Mouse (Mus musculus): ENCODE results near the gene Gm5622. TPM values are rescaled to one million over a fixed set of nuclear protein-coding genes. Genes with fewer than 3 reads are reported as not detected.
"Not testable (repeated sequence)": the region's sequence is repeated elsewhere in the genome, so short reads cannot be mapped to it uniquely, and the experiment has no call there.

Gene Gm5622
- not detected for total RNA-seq (2021)
- long read RNA-seq, experiment 1 = 0 reads
- long read RNA-seq, experiment 2 = 0 reads

DNA sequence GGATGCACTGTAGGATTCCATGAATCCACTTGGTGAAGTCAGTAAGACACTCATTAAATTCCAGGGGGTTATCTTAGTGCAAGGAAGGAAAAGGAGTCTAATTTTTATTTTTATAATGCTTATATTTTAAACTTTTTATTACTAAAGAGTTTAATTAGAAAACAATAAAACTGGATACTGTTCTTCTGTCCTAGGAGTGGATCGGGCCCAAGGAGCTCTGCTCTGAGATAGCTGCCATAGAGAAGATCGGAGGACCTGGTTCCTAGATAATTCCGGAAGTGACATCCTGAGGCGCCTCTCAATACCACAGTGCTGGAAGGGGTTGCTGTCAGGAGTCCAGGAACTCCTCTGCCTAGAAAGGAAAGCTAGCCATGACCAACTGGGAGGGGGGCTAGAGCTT lies at the start of gene Gm5622:
Gene Gm5622 (plus strand): TSS at position 301 of the 400 bp plus-strand sequence.
- DNase-seq (ENCODE audit: low spot score in 2 of 2) = no peak

GRCm38 (mm10) chr14:51507416-51507815 lies 45.2 kb upstream of the Gm5622 start:
- DNase-seq (ENCODE audit: low spot score in 2 of 2) = no peak

DNA sequence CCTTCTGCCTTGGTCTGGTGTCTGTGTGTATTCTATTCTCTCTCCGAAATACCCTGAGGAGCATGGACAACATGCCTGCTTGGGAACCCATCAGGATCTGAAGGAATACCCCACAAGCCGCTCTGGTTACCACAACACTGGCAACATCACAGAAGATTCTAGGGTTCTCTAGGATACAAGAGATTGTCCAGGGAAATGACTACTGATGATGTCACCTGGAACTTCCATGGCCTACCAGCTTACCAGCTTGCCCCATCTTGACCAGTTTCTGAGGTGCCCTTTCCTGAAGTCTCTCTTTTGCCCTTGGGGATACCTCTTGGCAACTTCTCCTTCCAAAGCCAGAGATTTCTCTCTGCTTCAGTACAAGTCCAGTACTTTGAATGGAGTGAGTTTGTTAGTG lies 21.4 kb downstream of the Gm5622 start, which contains the start of gene Gm17175:
Gene Gm17175 (minus strand): TSS at position 101 of the 400 bp plus-strand sequence.
- not testable (repeated sequence) for DNase-seq (ENCODE audit: low spot score in 2 of 2)

- DNase-seq (ENCODE audit: low spot score in 2 of 2) = not testable (repeated sequence)
Measured at GRCm38 (mm10) chr14:51592039-51592438, 39.4 kb downstream of the Gm5622 start, which contains the start of gene Gm17174. Gene Gm17174 (minus strand): TSS chr14:51592139.

DNA sequence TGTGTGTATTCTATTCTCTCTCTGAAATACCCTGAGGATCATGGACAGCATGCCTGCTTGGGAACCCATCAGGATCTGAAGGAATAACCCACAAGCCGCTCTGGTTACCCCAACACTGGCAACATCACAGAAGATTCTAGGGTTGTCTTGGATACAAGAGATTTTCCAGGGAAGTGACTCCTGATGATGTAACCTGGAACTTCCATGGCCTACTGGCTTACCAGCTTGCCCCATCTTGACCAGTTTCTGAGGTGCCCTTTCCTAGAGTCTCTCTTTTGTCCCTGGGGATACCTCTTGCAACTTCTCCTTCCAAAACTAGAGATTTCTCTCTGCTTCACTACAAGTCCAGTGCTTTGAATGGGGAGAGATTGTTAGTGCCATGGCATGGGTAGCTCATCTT lies 58.6 kb downstream of the Gm5622 start, which contains the start of gene Gm17078:
Gene Gm17078 (minus strand): TSS at position 101 of the 400 bp plus-strand sequence.
- no peak for DNase-seq (ENCODE audit: low spot score in 2 of 2)

GRCm38 (mm10) chr14:51632426-51632825 lies 79.8 kb downstream of the Gm5622 start:
- DNase-seq (ENCODE audit: low spot score in 2 of 2) = peak; percentile 10 to 29

DNA sequence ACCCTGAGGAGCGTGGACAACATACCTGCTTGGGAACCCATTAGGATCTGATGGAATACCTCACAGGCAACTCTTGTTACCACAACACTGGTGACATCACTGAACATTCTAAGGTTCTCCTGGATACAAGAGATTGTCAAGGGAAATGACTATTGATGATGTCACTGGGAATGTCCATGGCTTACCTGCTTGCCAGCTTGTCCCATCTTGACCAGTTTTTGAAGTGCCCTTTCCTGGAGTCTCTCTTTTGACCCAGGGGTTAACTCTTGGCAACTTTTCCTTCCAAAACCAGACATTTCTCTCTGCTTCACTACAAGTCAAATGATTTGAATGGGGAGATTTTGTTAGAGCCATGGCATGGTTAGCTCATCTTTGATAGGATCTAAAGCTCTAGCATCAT lies 83.0 kb downstream of the Gm5622 start, which contains the start of gene Gm4181:
Gene Gm4181 (minus strand): TSS at position 101 of the 400 bp plus-strand sequence.
- not testable (repeated sequence) for DNase-seq (ENCODE audit: low spot score in 2 of 2)

- DNase-seq (ENCODE audit: low spot score in 2 of 2) = no peak
Measured at GRCm38 (mm10) chr14:51677269-51677668, 124.7 kb downstream of the Gm5622 start.

- not testable (repeated sequence) for DNase-seq (ENCODE audit: low spot score in 2 of 2)
Measured at GRCm38 (mm10) chr14:51695368-51695767, 142.8 kb downstream of the Gm5622 start, which contains the start of gene Gm17079. Gene Gm17079 (minus strand): TSS chr14:51695468.

Other genes starting within 250 kb of the Gm5622 start
- not detected for gene Gm7247, start 191.0 kb upstream of the Gm5622 start, total RNA-seq (2021)
- gene Vmn2r88, start 142.0 kb upstream of the Gm5622 start, total RNA-seq (2021) = not detected
- not detected for gene Vmn2r89, start 100.9 kb upstream of the Gm5622 start, total RNA-seq (2021)
- gene Gm17175, start 21.3 kb downstream of the Gm5622 start, total RNA-seq (2021) = not detected
- gene Gm17174, start 39.3 kb downstream of the Gm5622 start, total RNA-seq (2021) = not detected
- gene Gm17078, start 58.5 kb downstream of the Gm5622 start, total RNA-seq (2021) = not detected
- gene Gm4181, start 82.9 kb downstream of the Gm5622 start, total RNA-seq (2021) = not detected
- not detected for gene Gm17079, start 142.7 kb downstream of the Gm5622 start, total RNA-seq (2021)
- not detected for gene Gm5800, start 164.4 kb downstream of the Gm5622 start, total RNA-seq (2021)
- not detected for gene Ang4, start 220.8 kb downstream of the Gm5622 start, total RNA-seq (2021)
- gene AY358078, start 247.3 kb downstream of the Gm5622 start, total RNA-seq (2021) = not detected

Data from adrenal gland, adult 18-20 months (tissue).